Mouse (Mus musculus) heart, postnatal 4 days (tissue): ENCODE data around the gene Clec2e. TPM values are rescaled to one million over a fixed set of nuclear protein-coding genes. Genes with fewer than 3 reads are reported as not detected.
A peak's percentile ranks its signal among the peaks of the same experiment; 100 is the strongest.

ENCODE experiments used
- DNase-seq: peaks from one replicate; pipeline ENCODE4 v3.0.0; 2021
- total RNA-seq, 2 experiments: library from RNA; stranded (reverse); gene quantifications; 2 replicates each; pipeline ENCODE4 v1.2.3; 2021

Clec2e gene
- total RNA-seq, 2 experiments from 2014 or later = not detected

GRCm38 (mm10) chr6:129056237-129056636 lies 44.5 kb downstream of the Clec2e start:
- no peak for DNase-seq

- DNase-seq = no peak
These were observed 49.0 kb downstream of the Clec2e start for GRCm38 (mm10) chr6:129051731-129052130.

- DNase-seq = no peak
These were observed 49.6 kb downstream of the Clec2e start for GRCm38 (mm10) chr6:129051086-129051485.

GRCm38 (mm10) chr6:129049596-129050251 lies 51.0 kb downstream of the Clec2e start:
- no peak for DNase-seq

GRCm38 (mm10) chr6:129048857-129049473 lies 51.7 kb downstream of the Clec2e start:
- DNase-seq = peak; percentile 57

GRCm38 (mm10) chr6:129048381-129048780 lies 52.3 kb downstream of the Clec2e start:
- DNase-seq = no peak

- no peak for DNase-seq
These were observed 55.1 kb downstream of the Clec2e start, which contains the start of gene Klrb1f for GRCm38 (mm10) chr6:129045601-129046000. TSS of gene Klrb1f (plus strand) at chr6:129045901.

- DNase-seq = no peak
These were observed 58.2 kb downstream of the Clec2e start for GRCm38 (mm10) chr6:129042470-129042869.

Other genes starting within 250 kb of the Clec2e start
- not detected for gene Clec2i, start 213.3 kb downstream of the Clec2e start, total RNA-seq
- gene BC035044, start 209.8 kb downstream of the Clec2e start, total RNA-seq = under 1 TPM in 1 of 2 experiments, not detected in 1; 0.21 TPM
- 1 to 10 TPM in 1 of 2 experiments, under 1 TPM in 1; 0.63 to 1.5 TPM for gene Clec2g, start 166.5 kb downstream of the Clec2e start, total RNA-seq
- gene Klrb1f, start 55.0 kb downstream of the Clec2e start, total RNA-seq = not detected
- 10 to 100 TPM; 14.5 to 19.7 TPM for gene Clec2d, start 79.7 kb upstream of the Clec2e start, total RNA-seq
- not detected for gene Cd69, start 174.5 kb upstream of the Clec2e start, total RNA-seq
- gene 4922502D21Rik, start 230.9 kb upstream of the Clec2e start, total RNA-seq = not detected
- under 1 TPM; 0.26 to 0.45 TPM for gene Clec12a, start 241.8 kb upstream of the Clec2e start, total RNA-seq